Mouse (Mus musculus): ENCODE results near the gene Slc35d2.

Slc35d2 gene

DNA sequence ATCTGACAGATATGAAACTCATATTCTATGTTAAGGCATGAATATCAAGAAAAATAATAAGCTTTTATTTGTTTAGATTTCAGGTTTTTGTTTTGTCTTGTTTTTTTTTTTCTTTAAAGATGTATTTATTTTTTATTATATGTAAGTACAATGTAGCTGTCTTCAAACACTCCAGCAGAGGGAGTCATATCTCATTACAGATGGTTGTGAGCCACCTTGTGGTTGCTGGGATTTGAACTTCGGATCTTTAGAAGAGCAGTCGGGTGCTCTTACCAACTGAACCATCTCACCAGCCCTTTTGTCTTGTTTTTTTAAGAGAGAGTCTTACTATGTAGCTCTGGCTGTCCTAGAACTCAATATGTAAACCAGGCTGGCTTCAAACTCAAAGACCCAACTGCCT is 11.7 kb downstream of the Slc35d2 start:
- in situ Hi-C loops (cut with MboI; ENCODE audit: low sequenced_read_pairs), result no loop called here

DNA sequence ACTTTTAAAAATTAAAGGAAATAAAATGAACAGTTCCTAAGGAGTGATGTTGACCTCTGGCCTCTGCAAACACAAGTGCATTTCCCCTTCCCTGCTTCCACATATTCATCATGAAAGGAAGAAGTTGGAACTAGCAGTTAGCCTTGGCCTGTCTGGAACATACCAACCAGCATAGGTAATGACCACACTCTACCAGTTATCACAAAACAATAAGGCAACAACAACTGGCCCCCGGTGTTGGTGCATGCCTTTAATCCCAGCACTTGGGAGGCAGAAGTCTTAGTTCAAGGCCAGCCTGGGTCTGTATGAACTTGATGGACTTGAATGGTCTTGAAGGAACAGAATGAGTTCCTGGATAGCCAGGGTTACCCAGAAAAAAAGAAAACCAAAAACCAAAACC is 18.7 kb downstream of the Slc35d2 start:
- in situ Hi-C loops (cut with MboI; ENCODE audit: low sequenced_read_pairs), result no loop called here

DNA sequence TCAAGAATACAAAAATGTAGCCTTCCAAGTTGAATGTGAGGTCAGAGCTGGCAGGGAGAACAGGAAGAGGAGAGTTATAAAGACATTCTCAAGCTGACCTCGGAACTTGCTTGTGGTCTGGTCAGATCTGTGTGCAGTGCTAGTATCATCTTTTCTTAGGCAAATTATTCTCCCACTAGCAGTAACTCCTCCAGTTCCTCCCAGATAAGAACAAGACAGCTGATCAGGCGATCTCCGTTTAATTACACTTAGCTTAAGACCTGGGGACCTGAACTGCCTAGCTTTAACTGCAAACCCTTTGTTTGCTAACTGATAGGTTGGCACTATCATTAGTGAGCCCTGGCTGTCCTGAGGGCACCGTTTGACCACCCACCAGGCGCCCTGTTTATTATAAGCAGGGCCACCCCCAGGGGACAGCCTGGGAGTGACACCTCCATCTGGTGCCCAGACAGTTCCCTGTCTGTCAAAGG is 20.8 kb downstream of the Slc35d2 start:
- in situ Hi-C loops (cut with MboI; ENCODE audit: low sequenced_read_pairs), result no loop called here

DNA sequence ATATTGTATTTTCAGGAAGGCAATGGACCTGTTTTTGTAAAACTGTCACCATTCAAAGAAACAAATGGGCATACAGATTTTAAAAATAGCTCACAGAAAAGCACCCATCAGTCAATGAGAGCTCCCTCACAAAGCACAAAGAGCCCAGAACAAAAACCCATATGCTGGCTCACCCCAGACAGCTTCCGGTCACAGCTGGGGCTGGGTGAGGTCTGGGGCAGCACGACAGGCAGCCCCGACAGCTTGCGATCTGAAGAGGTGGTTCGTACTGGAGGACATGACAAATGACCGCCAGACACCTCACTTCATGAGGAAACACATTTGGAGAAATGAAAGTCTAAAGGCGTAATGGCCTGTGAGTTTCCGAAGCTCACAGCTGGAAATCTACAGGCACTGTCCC is 21.6 kb downstream of the Slc35d2 start:
- in situ Hi-C loops (cut with MboI; ENCODE audit: low sequenced_read_pairs), result no loop called here

DNA sequence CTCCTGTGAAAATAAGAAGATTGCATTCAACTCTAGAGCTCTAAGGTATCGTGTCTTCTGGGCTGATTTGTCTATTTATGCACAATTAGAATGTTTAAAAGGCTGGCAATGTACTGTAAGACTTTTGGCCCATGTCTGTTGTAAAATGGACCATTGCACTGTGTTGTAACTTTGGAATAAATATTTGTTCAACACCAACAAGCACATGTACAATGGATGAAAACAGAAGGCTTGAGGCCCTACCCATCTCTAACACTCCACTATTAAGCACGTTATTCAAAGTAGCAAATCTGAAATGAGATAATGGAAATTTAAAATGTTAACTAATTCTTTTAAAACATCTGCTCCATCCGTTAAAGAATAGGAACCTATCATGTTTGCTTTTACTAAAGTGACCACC is 22.1 kb downstream of the Slc35d2 start:
- in situ Hi-C loops (cut with MboI; ENCODE audit: low sequenced_read_pairs), result no loop called here

DNA sequence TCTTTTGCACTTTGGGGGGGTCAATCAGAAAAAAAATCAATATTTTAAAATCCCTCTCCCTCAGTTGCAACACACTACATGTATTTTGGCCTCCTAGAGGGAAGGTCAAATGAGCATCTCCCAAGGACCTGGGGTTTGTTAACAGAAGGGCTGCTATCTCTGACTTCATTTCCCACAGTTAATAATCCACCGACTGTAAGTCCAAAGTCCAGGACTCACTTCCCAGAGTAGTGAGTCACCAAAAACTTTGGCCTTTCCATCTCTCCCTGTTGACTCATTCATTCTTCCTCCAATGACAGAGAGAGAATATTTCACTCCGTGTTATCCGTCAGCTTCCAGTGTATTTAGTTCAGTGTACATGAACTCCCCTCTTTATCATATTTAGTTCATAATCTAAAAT is 23.5 kb downstream of the Slc35d2 start:
- in situ Hi-C loops (cut with MboI; ENCODE audit: low sequenced_read_pairs), result no loop called here

DNA sequence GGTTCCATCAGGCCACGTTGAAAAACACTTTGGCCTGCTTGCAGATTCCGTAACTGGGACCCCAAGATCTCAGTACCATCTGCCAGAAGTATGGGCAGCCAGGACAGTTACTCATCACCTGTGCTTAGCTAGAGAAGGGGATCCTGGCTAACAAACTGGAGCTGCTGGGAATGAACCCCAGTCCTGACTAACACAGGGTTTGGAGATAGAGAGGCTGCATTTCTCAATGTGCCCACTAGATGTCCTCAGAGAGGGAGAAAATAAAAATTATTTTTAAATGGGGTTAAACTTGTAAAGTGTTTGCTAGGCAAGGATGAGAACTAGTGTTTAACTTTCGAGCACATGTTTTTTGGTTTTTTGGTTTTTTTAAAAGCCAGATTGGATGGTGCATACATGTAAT is 29.0 kb downstream of the Slc35d2 start:
- in situ Hi-C loops (cut with MboI; ENCODE audit: low sequenced_read_pairs), result no loop called here

DNA sequence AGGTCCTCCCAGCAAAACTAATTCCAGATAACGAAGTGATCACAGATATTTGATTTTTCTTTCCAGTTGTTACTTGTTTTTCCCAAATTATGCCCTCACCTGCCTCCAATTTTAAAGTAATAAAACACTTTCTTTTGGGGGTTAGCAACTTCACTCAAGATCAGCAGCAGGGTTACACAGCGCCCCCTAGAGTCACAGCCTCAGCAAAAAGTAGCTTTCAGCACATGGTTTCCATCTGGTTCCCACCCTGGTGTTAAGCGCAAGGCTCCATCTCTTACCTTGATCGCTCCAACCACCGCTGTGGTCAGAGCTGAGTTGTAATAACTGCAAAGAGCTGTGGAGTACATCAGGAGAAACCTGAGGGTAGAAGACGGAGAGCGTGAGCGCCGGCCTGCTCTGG is 30.2 kb downstream of the Slc35d2 start:
- in situ Hi-C loops (cut with MboI; ENCODE audit: low sequenced_read_pairs), result no loop called here

DNA sequence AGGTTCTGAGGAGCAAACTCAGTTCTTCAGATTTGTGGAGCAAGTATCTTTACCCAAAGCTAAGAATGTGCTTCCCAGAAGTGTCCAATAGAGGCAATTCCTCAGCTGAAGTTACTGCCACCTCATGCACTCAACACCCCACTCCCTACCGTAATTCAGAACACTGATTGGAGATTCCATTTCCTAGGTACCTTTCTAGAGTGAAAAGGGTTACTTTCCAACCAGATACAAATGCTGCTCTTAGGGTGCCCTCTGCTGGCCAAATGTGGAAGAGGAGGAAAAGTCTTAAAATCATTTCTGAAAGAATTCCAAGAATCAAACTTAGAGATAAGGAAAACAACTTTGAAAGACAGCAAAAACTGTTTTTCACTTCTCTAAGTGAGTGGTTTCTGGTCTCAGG is 35.8 kb downstream of the Slc35d2 start:
- in situ Hi-C loops (cut with MboI; ENCODE audit: low sequenced_read_pairs), result no loop called here

DNA sequence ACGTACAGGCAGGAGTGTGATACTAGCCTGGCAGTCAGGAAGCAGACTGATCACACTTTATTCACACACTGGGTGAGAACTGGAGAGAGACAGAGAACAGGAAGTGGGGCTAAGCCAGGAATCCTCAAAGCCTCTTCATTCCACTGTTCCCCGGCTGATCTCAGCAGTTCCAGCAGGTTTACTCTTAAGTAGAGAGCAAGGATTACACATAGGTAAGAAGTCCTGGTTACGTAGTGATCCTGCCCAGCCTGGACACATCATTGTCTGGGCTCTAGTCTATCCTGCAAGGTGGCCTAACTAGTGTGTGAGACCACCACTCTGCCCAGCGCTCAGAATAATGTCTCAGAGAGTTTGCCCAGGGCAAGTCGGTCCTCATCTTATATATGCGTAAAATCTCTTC is 36.4 kb downstream of the Slc35d2 start:
- in situ Hi-C loops (cut with MboI; ENCODE audit: low sequenced_read_pairs), result no loop called here

DNA sequence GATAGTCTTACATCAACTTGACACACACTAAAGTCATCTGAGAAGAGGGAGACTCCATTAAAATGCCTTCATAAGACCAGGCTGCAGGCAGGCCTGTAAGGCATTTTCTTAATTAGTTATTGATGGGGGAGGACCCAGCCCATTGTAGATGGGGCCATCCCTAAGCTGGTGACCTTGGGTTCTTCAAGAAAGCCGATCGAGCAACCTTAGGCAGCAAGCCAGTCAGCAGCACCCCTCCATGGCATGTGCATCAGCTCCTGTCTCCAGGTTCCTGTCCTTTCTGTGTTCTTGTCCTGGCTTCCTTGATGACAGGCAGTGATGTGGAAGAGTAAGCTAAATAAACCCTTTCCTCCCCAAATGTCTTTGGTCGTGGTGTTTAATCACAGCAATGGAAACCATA is 37.0 kb downstream of the Slc35d2 start:
- in situ Hi-C loops (cut with MboI; ENCODE audit: low sequenced_read_pairs), result no loop called here

DNA sequence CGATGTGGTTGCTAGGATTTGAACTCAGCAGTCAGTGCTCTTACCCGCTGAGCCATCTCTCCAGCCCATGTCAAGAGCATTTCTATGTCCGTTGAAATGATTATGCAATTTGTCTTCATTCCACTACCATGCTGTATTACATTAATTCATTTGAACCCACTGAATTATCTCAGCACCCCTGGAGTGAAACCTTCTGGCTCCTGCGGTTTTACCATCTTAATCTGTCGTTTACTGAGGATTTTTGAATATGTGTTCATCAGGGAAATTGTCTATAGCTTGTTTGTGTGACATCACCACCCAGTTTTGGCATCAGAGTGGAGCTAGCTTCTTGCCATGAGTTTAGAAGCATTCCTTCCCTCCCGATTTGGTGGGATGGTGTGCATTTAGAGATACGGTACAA is 38.2 kb downstream of the Slc35d2 start:
- in situ Hi-C loops (cut with MboI; ENCODE audit: low sequenced_read_pairs), result no loop called here

DNA sequence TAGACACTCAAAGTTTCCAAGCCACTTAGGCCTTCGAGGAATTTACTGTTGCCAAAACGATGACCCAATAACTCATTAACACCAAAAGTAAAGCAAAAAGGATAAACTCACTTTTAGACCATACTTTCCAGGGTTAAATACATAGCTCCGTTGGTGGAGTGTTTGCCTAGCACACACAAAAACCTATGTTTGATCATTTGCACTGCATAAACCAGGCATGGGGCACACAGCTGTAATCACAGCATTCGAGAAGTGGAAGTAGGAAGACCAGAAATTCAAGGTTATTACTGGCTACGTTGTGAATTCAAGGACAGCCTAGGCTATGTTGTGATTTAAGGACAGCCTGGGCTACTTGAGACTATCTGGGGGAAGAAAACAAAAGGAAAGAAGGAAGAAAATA is 38.9 kb downstream of the Slc35d2 start:
- in situ Hi-C loops (cut with MboI; ENCODE audit: low sequenced_read_pairs), result no loop called here

DNA sequence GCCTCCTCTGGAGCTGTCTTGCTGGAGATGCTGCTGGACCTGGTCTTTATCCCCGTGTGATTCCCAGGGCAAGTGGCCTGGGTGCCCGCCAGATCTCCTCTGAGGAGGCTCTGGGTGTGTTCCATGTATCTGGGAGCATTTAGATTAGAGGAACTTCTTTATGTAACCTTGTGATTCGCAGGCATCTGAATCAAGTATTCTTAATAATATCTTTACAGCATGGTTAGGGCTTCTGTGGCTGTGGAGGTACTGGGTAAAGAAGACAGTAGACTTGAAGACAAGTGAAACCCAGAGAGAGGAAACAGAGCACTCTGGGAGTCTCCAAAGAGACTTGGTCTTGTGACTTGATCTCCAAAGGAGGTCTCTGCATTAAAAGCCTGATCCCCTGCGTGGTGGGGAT is 40.0 kb downstream of the Slc35d2 start, which contains the start of gene Hsd17b3:
TSS of gene Hsd17b3 (minus strand) at position 101 of the 400 bp plus-strand sequence.
- in situ Hi-C loops (cut with MboI; ENCODE audit: low sequenced_read_pairs), result no loop called here

DNA sequence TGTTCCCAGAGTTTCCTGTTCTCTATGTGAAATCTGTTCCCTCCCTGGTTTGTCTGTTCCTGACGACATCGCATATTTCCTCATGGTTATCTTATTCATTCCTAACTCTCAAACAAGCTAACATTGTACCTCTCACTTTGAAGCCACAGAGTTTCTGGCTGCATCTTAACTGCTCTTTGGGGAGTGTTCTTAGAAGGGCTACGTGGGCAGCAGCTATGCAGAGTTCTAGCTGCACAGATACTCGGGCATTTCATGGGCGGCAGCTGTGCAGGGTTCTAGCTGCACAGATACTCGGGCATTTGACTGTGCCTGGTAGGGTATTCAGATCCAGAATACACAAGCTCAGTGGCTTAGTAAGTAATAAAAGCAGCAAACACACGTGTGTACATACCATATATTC is 41.1 kb downstream of the Slc35d2 start:
- in situ Hi-C loops (cut with MboI; ENCODE audit: low sequenced_read_pairs), result no loop called here

DNA sequence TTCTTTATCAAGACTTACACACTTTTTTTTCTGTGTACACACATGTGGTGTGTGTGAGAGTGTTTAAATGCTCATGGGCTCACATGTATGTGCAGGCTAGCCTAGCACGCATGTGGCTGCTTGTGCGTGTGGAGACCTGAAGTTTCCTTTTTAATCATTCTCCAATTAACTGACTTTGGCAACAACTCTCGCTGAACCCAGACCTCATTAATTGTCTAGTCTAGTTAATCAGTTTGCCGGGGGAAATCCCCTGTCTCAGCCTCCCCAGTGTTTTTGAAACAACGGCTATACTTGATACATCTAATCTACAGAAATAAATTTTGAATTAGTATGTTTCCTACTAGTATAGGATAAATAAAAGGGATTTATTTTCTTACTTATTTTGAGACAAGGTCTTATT is 43.1 kb downstream of the Slc35d2 start:
- in situ Hi-C loops (cut with MboI; ENCODE audit: low sequenced_read_pairs), result no loop called here

DNA sequence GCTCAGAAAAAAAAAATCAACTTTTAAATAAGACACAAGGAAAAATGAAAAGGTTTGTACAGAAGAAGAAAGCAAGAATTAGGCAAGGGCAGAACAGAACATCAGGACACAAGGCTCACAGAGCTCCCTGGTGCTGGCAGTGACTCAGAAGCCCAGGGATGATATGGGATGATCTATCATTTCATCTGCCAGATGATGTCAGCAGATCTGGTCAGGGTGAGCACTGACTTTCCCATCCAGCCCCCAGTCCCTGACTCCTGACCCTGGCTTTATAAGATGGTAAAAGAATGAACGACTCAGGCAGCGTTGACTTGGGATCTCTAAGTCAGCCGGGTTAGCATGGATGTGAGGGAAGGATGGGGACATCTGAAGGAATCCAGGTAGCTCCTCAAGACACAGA is 45.8 kb downstream of the Slc35d2 start:
- in situ Hi-C loops (cut with MboI; ENCODE audit: low sequenced_read_pairs), result no loop called here

DNA sequence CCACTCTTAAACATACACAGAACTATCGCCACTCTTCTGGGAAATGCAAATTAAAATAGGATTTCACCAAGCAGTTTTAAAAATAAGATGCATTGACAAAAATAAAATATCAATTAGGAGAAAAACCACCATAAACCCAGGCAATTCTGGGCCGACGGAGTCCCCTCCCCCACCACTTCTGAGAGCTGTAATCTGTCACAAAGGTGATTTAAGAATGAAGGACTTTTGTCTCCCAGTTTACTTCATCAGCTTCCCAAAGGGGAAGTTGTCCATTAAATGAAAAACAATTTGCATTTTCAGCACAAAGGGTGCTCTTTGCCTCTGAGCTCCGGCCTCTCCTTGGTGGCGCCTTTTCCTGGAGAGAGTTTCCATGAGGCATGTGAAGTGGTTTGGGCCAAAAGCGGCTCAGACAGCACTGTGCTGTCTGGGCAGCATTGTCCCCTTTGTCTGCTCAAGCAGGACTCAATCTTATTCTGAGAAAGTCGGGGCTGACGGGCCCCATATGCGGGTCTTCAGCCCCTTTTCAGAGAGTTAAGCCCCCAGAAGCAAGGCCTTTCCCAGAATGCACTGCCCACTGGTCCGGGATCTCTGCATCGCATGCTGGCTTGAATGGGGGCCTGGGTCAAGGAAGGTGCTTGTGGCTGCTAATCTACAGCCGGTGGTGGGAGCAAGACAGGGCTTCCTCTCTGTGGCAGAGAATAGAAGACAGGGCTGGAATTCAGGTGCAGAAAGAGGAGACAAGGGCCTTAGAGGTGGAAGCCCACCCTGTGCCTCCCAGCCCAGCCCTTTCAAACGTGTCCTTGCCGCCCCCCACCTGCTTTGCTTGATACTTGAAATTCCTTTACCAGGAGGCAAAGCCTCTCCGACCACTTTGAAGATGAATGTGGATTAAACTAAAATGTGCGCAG is 47.9 kb downstream of the Slc35d2 start:
- in situ Hi-C loops (cut with MboI; ENCODE audit: low sequenced_read_pairs), result no loop called here

DNA sequence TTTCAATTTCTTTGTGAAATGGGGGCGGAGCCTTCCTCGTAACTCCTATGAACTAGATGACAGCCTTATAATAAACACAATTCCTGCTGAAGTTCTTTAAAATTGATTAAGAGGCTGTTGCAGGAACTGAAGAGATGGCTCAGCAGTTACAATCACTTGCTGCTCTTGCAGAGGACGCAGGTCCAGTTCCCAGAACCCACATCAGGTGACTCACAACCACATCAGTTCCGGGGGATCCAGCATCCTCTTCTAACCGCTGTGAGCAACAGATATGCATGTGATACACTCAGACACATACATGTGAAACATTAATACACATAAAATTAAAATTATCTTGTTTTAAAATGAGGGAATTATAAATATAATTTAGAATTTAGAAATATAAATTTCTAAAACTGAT is 51.6 kb downstream of the Slc35d2 start:
- in situ Hi-C loops (cut with MboI; ENCODE audit: low sequenced_read_pairs), result no loop called here

DNA sequence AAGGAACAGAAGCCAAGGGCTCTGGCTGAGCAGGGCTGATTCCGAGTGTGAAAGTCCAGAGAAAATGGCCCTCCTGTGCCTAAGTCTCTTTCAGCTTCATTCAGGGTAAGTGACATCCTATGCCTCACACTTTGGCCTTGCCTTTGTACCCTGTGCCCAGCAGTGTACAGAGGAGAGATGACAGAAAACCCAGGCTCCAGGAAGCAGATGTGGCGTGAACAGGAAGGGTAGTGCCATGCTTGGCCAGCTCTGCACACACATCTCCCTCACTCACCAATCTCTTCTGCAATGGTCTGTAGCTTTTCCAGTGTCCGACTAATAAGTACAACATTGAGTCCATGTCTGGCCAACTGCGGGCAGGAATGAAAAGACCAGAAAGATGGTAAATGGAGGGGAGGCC is 53.1 kb downstream of the Slc35d2 start:
- in situ Hi-C loops (cut with MboI; ENCODE audit: low sequenced_read_pairs), result no loop called here

DNA sequence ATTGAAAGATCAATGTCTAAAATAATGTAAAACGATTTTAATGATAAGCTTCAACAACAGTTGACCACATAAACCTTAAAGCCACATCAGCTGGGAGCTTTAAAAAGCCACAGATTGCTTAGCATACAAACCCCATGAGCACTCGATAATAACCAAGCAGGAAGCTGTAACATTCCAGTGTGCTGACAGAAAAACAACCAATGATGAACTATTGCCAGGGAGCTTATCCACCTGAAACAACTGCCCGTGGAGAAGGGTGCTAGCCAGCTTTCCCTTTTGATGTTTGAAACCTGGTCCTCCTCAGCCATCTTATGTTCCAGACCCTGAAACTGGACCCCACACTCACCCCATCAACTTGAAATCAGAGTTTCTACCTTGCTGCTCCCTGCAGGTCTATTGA is 62.5 kb downstream of the Slc35d2 start:
- in situ Hi-C loops (cut with MboI; ENCODE audit: low sequenced_read_pairs), result no loop called here

DNA sequence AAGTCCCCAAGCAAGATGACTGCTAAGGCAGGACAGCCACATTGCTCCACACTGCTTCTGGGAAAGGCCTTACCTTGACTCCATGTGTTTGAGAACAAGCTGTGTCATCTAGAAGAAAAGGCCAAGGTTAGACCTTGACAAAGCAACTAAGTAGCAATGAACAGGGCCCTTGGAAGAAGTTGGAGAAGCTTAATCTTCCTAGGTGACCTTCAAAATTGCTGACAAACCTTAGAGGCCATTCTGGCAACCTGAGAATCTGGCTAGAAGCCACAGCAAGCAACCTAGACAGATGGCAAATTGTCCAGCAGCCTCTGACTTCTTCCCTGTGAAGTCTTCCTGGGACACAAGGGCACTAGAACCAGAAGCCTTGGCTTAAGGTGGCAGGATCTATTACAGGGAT is 64.9 kb downstream of the Slc35d2 start:
- in situ Hi-C loops (cut with MboI; ENCODE audit: low sequenced_read_pairs), result no loop called here
